Mouse (Mus musculus) spleen, embryonic (tissue): ENCODE results near the gene Celf2.

ENCODE experiments used
- CTCF ChIA-PET: fragments of 350-600 bp; sonication (Branson Sonifier 250); formaldehyde crosslinking; loops from one replicate; lab custom pipeline; 2022; lab: Charles Lee

Gene Celf2

DNA sequence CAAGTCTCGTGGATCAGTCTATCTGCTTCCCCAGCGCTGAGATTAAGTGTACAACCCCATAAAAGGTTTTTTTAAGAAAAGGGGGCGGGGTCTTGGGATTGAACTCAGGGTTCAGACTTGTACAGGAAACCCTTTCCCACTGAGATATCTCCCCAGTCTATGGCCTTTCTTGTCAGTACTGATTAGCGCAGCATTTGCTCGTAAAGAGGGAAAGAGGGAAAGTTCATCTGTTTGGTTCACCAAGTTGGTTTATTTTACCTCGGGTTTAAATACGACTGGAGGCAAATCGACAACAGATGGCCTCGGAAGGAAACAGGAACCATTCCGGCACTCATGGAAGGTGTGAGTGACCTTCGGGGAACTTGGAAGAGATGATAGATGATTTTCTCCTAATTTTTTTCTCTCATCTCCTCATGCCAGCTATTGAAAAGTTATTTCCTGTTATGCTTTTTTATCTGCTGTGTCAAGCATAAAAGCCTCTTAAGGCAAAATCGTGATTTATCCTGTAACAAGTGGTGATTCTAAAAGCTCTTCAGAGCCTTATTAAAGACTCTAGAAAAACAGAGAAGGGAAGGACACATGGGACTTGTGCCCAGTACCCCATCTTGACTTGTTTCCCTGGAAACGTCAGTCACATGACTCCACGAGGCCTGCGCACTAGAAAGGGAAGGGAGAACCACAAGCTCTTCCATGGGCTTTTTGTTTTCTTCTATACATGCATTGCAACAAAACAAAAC, 585.5 kb downstream of the Celf2 start:
- CTCF ChIA-PET: no interaction called here

DNA sequence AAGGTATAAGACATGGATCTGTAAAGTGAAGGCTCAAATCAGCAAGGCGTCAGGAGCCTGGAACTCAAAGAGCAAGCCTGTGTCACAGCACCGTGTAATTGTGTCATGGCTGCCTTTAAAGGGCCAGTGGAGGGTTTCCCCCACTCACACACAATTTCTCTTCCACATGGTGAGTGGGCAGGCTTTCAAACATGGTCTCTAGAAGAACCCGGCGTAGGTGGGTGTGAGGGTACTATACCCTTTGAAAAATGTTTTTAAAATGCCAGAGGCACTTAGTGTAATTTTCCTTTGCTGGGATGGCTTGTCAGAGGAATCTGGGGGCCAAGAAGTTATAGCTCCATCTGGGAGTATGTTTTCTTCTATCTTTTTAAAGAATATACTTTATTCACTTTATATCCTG, 594.0 kb downstream of the Celf2 start:
- CTCF ChIA-PET: no interaction called here

DNA sequence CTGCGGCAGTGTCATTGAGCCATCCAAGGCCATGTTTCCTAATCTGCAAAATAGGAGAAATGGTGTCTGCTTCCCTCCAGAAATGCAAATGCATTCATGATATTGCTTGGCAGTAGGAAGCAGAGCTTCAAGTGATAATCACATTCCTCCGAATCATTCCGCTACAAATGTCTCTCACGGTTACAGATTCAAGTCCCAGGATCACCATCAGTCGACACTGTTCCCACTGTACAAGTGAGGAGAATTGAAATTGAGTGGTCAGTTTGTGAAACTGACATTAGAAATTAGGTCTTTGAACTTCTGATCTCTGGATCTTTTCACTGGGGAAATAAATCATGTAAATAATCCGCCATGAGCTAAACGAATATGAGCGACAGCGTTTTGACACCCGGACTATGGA, 596.0 kb downstream of the Celf2 start:
- CTCF ChIA-PET: no interaction called here

DNA sequence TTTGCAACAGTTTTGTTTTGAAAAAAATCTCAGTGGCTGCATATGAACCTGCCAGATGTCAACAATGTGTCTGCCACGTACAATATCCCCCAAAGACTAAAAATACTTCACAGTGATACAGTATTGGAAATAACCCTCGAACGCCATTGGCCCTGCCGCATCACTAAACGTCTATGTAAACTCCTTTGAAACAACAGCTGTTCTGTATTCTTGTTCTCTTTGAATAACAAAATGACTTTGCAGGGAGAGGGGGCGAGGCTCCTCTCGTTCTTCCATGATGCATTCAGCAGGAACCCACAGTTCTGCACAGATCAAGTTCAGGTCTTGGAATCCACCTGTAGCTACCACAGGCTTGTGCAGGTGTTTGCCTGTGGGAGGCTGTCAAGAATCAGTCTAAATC, 597.4 kb downstream of the Celf2 start:
- CTCF ChIA-PET: no interaction called here

- CTCF ChIA-PET: no interaction called here
Observed at GRCm38 (mm10) chr2:6909921-6910320, 599.4 kb downstream of the Celf2 start.

- CTCF ChIA-PET: no interaction called here
Observed at GRCm38 (mm10) chr2:6904411-6904810, 605.0 kb downstream of the Celf2 start.

GRCm38 (mm10) chr2:6903251-6903763, 606.1 kb downstream of the Celf2 start:
- CTCF ChIA-PET: no interaction called here

DNA sequence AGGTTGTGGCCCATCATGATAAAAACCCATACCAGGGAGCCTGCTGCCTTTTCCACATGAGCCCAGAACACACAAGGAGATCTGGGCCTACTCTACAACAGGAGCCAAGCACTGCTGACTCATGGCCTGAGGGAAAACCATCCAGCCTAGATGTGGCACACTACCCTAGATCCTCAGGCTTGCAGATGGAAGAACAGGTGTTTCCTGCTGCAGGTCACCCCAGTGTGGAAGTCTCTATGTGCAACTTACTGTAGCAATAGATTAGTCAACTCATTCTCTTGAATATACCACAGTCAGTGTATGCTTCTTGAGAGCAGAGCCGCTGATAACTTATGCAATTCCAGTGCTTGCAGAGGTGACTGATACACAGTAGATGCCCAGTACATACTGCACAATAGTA, 612.5 kb downstream of the Celf2 start:
- CTCF ChIA-PET: no interaction called here

DNA sequence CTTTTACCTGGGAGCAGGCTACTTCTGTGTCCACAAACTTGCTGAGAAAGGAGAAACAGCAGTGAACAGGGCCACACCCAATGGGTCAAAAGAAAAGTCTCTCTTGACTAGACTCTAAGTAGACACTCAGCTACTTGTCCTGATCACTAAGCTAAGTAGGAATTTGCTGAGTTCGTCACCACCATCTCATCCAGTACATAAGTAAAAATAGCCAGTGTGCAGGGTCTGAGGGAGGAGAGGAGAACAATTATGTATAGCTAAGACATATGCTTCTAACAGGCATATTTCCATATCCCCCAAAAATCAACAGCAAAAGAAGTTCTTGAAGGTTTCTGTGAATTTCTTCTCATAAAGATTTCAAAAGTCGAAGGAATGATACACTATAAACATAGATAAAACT, 615.8 kb downstream of the Celf2 start:
- CTCF ChIA-PET: no interaction called here

DNA sequence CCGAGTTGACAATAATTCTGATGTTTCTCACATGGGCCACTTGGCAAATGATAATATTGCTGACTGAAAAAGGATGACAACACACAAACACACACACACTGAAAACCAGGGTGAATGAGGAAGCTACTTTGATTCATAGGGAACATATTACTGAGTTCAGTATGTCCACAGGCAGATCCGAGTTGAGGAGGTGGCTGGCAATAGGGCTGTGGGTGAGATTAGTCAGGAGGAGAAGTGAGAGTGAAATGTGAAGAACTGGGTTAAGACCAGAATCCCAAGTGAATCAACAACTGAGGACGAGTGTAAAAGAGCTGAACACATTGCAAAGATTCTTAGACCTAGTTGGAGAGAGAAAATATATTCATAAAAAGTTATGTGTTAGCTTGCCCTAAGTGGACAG, 616.3 kb downstream of the Celf2 start:
- CTCF ChIA-PET: no interaction called here

DNA sequence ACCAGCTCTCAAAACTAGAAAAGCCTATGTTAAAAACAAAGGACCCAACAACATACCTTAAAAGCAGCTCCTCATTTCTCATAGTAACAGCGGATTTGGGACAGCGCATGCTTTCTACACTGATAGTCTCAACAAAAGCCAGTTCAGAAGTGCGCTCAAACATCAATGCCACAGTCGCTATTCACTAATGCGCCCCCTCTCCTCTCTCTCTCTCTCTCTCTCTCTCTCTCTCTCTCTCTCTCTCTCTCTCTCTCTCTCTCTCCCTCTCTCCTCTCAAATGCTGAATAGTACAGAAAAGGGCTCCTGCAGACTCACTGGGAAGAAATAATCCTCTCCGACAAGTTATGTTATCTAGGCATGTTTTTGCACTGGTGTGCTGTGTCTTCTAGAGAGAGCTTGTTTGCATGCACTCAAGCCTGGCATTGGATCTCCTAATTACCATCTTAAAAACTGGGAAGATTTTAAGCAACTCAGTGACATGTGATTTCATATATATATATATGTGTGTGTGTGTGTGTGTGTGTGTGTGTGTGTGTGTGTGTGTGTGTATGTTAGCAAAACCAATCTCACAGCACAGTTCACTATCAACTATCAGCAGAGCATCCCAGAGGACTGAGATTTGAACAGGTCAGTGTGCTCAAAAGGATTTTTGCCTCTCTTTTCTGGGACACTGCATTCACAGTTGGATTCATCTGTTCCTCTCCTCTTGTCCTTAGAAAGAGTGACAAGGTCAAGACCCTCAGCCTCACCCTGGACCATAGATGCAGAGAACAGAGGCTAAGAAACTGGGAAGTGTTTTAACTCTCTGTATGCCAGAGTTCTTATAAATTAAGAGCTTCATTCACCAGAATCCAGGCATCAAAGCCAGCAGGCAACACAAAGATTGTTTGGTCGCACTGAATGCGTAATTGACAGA, 624.3 kb downstream of the Celf2 start:
- CTCF ChIA-PET: no interaction called here

DNA sequence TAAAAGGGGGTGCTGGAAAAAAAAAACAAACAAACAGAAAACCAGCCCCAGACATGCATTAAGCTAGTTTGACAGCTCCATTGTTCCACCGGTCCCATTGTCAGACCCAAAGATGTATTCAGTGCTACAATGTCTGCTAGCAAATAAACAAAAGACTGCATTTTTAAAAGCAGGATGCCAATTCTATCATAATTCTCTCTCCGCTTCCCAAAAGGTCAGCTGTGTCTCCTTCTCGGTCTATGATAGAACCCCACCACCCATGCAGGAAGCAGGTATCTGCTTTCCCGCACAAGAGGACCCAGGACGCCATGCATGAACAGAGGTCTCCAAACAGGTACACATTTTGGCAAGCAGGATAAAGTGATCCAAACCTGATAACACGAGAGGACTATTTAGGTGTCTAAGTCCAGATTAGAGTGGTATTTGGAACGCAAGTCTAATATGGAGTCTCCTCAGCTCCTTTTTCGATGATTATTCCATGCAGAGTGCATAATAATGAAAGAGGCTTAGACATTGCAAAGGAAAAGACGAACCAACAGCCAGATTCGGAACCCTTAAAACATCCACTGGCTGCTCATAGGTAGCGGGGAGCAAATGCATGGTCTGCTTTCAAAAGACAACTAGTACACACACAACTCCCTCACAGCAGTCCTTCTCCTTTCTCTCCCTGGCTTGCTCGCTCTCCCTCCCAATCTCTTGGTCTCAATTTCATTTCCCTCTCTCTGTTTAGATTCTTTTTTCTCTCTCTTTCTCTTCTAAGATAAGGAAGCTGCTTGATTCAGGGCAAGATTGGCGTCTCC, 625.2 kb downstream of the Celf2 start:
- CTCF ChIA-PET: no interaction called here

DNA sequence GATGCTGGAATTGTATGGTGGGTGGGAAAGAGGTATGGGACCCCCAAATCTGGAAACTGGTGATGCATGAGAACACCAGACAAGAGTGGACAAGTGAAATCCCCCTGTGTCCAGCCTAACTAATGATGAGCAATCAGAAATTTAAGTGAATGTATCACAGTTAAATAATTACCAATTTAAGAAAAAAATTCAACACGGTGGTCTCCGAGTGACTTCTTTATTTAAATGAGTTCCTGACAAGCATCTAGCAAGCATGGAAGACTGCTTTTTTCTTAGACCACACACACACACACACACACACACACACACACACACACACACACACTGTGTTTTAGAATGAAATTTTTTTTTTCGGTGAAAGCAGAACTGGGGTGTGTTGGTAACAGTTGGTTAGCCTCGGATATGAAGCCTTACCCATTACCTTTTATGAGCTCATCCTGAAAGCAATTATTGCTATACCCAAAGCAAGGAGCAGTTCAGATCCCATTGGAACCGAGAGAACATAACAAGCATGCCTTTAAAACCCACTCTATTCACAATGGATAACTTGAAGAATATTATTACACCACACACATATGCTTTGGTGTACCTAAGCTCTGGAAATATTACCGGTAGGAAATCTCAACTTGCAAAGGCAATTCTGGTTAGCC, 627.0 kb downstream of the Celf2 start:
- CTCF ChIA-PET: no interaction called here

DNA sequence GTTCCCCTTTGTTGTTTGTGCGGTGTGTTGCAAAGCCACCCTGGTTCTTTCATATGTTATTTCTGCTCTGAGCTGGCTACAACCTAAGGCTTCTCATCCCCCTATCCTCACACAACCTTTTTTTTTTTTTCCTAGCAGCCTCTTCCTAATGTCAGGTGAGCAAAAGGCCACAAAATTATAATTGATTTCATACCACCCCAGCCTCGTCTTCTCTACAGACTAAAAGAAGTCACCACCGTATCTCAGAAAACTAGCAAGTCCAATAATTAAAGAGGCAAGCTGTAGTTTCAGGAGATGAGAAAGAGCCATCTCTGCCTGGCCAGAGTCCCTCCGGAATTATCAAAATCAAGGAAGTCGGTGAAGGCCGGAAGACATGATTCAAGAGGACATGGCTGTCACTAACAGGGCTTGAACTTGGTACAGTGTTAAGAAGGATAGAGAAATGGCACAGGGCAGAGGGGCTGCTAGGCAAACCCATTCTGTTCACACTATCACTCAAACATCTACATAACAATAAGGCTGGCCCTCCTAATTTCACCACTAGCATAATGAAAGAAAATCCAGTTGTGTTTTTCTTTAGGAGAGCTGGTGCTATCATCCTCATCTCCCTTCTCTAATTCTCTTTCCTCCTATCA, 628.3 kb downstream of the Celf2 start:
- CTCF ChIA-PET: no interaction called here

DNA sequence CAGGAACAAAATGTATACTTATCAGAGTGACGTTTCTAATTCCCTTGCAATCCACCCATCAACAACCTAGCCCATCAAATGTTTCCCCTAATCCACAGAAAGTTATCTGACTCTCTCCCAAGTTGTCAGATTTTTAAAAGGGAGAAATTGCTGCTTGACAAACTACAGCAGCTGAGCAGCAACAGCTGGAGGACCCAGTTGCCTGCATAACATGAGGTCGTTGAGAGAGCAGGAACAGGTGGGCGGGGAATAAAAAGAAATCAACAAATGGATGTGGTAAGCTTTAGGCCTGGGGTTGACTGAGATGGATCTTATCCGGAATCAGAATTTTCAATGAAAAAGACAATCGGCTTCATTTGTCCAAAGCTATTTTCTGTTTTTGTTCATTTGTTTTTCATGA, 632.3 kb downstream of the Celf2 start:
- CTCF ChIA-PET: no interaction called here

DNA sequence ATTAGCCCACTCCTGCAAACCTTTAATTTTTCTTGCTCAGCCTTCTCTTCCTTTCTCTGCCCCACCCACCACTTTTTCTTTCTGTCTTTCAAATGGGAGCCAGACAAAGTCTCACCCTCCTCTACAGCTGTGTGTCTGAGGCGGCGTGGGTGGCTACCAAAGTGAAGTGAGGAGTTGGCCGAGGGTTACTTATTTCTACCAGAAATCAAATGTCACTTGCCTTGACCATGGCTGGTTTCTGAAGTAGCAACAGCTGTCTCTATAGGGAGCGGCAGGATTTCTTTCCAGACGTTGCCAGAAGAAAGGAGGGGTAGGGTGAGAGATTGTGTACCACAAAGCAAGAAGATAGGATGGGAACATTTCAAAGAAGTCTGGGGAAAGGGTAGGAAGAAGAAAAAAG, 632.8 kb downstream of the Celf2 start:
- CTCF ChIA-PET: no interaction called here

GRCm38 (mm10) chr2:6875071-6875611, 634.2 kb downstream of the Celf2 start:
- CTCF ChIA-PET: no interaction called here

GRCm38 (mm10) chr2:6874266-6874955, 635.0 kb downstream of the Celf2 start:
- CTCF ChIA-PET: interaction anchor here (0.6 kb wide), 1 partner anchor 539 kb away, joined by 3 read pairs; no protein-coding TSS in a partner anchor

DNA sequence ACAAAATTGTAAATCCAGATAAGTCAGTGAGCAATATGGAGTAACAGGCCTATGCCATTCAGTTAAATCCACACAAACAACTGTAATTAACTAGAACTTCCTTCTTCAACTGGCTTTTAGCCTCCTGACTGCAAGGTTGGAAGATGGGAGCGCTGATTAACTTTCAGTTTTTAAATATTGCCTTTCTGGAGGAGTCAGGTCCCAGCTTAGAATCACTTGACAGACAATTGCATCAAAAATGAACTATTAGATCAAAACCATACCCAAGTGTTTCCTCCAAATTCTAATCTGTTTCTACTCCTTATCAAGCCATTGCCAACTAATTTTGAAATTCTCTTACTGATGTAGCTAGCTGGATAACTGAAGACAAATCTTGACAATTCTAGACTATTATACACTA, 635.7 kb downstream of the Celf2 start:
- CTCF ChIA-PET: no interaction called here

DNA sequence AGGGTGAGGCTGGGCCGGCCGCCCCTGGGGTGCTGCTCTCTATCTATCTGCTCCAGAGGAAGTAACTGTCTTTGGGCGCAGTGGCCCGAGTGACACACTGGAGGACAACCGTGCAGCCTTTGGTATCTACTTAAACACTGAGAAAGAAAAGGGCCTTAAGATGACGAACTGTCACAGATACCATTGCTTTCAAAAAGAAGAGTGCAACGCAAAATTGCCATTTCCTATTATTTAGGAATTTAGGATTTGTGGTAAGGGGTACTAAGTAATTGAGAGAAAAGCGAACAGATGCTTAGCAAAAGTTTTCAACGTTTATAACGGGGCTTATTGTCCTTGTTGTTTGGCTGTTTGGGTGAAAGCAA, 636.5 kb downstream of the Celf2 start:
- CTCF ChIA-PET: no interaction called here
